Comparison of ENCODE assay signal across 9 mouse cellular contexts in the genomic region with DNA sequence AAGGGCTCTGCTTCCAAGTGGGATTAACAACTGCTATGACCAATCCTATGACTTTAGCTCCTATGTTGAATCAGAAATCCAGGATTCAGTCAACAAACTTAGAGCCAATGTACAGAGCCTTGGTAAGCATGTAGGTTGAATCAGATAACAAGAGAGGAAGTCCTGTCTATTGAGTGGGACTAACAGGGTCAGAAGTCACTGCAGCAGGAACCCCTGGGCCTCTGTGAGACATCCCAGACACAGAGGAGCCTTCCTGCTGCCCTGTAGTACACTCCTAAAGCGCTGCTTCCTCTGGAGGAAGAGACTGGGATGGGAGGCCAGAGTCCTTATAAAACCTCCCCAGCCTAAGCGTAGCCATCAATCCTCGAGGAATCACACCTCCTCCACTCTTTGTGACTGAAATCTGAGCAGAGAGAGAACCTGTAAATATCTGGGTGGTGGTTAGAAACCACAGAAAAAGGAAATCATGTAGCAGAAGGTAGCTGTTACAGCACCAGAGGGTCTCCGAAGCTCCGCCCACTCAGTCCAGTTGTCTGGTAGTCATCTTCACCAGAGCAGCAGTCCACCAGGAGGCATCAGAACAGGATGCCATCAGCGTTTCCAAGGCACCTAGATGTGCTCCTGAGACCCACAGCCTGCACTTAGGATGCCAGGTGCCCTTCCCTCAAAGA. TPM values are rescaled to one million over a fixed set of nuclear protein-coding genes. Genes with fewer than 3 reads are reported as not detected.
DNase-seq lines count a peak whose midpoint lies in the region; ATAC-seq lines count a peak whose summit lies in the region.
"Had no signal": no experiment of that assay in that cellular context is flagged by ENCODE, and none has a peak within 500 bp of the region (broad histone marks: within the 10 kb centered on the region; RNA-seq: fewer than 3 reads in every experiment).

No protein-coding gene starts in this region.

- no peak for DNase-seq in neural tube, embryonic 11.5 days (ENCODE audit: low spot score)
- no peak for DNase-seq in neural tube, embryonic 10.5 days (ENCODE audit: extremely low spot score, low spot score)
- DNase-seq in limb, embryonic 10.5 days (ENCODE audit: low spot score) = no peak
- peak; percentile 58 for DNase-seq in splenic B cell, adult 2 months (ENCODE audit: low read depth, low spot score)
- no peak for DNase-seq in ovary, postnatal 14 days (ENCODE audit: low spot score)
- no peak for DNase-seq in cerebellum, adult 11 months
- no peak for DNase-seq in spleen, adult 12 weeks (ENCODE audit: low spot score)

- H3K27me3 ChIP-seq in neural tube, embryonic 11.5 days (ENCODE audit: control insufficient read depth, insufficient read depth, low read length) = no peaks in the 10 kb centered on the region
- H3K27me3 ChIP-seq in embryonic facial prominence, embryonic 15.5 days = no peaks in the 10 kb centered on the region
- no peaks in the 10 kb centered on the region for H3K27me3 ChIP-seq in limb, embryonic 10.5 days (ENCODE audit: low read depth, poor library complexity, severe bottlenecking)
- H3K27me3 ChIP-seq in splenic B cell, adult 2 months (ENCODE audit: control insufficient read depth, insufficient read depth, low read length, poor library complexity, severe bottlenecking) = no peaks in the 10 kb centered on the region
- H3K27me3 ChIP-seq: midbrain, embryonic 12.5 days had no signal

- peaks cover 18% of the 10 kb centered on the region for H3K4me1 ChIP-seq in neural tube, embryonic 11.5 days (ENCODE audit: control insufficient read depth, insufficient read depth, low read length)
- H3K4me1 ChIP-seq in embryonic facial prominence, embryonic 15.5 days = peaks cover 59% of the 10 kb centered on the region
- peaks cover 64% of the 10 kb centered on the region for H3K4me1 ChIP-seq in limb, embryonic 10.5 days

- H3K27ac ChIP-seq in neural tube, embryonic 11.5 days (ENCODE audit: low read depth, low read length) = 0 out of 2 replicates have a peak overlapping the region, but pooled peaks have one; percentile 6
- H3K27ac ChIP-seq in embryonic facial prominence, embryonic 15.5 days (replicated peaks) = peak overlapping the region; percentile 51; the same call in 1 of the 2 replicates
- H3K27ac ChIP-seq in limb, embryonic 10.5 days = peak overlapping the region; percentile 91
- H3K27ac ChIP-seq: midbrain, embryonic 12.5 days had no signal

- no peak overlapping the region for H3K4me2 ChIP-seq in neural tube, embryonic 11.5 days (ENCODE audit: low read depth)
- H3K4me2 ChIP-seq in embryonic facial prominence, embryonic 15.5 days (replicated peaks) = no peak overlapping the region
- H3K4me2 ChIP-seq: midbrain, embryonic 12.5 days had no signal

- no peaks in the 10 kb centered on the region for H3K9me3 ChIP-seq in neural tube, embryonic 11.5 days (ENCODE audit: control insufficient read depth, low read length)
- no peaks in the 10 kb centered on the region for H3K9me3 ChIP-seq in embryonic facial prominence, embryonic 15.5 days (replicated peaks)
- no peaks in the 10 kb centered on the region for H3K9me3 ChIP-seq in limb, embryonic 10.5 days (replicated peaks)
- H3K9me3 ChIP-seq: midbrain, embryonic 12.5 days had no signal

- H3K9ac ChIP-seq in neural tube, embryonic 11.5 days (ENCODE audit: low read length) = no peak overlapping the region
- no peak overlapping the region for H3K9ac ChIP-seq in embryonic facial prominence, embryonic 15.5 days

- WGBS in neural tube, embryonic 11.5 days = 68% methylated on average over 6 of the region's 6 CpGs
- WGBS in embryonic facial prominence, embryonic 15.5 days = 55% methylated on average over 6 of the region's 6 CpGs
- 45% methylated on average over 6 of the region's 6 CpGs for WGBS in limb, embryonic 10.5 days

- no peak overlapping the region for H3K4me3 ChIP-seq in neural tube, embryonic 11.5 days (ENCODE audit: low read depth, low read length)
- H3K4me3 ChIP-seq in embryonic facial prominence, embryonic 15.5 days (replicated peaks) = no peak overlapping the region
- no peak overlapping the region for H3K4me3 ChIP-seq in limb, embryonic 10.5 days
- H3K4me3 ChIP-seq: midbrain, embryonic 12.5 days had no signal

- no peak for ATAC-seq in neural tube, embryonic 11.5 days (ENCODE audit: insufficient read depth, low FRiP score, low TSS enrichment)
- no peak for ATAC-seq in embryonic facial prominence, embryonic 15.5 days (ENCODE audit: insufficient number of reproducible peaks, low FRiP score, low TSS enrichment, low read depth)

- H3K36me3 ChIP-seq in neural tube, embryonic 11.5 days (ENCODE audit: control insufficient read depth, insufficient read depth, low read length) = no peaks in the 10 kb centered on the region
- no peaks in the 10 kb centered on the region for H3K36me3 ChIP-seq in embryonic facial prominence, embryonic 15.5 days
- H3K36me3 ChIP-seq in limb, embryonic 10.5 days = no peaks in the 10 kb centered on the region
- H3K36me3 ChIP-seq in splenic B cell, adult 2 months (ENCODE audit: control insufficient read depth, insufficient read depth, low read length, poor library complexity, severe bottlenecking) = no peaks in the 10 kb centered on the region
- H3K36me3 ChIP-seq: midbrain, embryonic 12.5 days had no signal

RNA-seq across cellular contexts. Expression of a gene that starts 11.7 kb away (rescaled TPM):
- 15.6 and 15.8 TPM in 2 replicates for polyA plus RNA-seq in neural tube, embryonic 11.5 days (2014; fragmentation: Nextera tagmentation; extraction: Ambion mirVana)
- polyA plus RNA-seq in embryonic facial prominence, embryonic 15.5 days (2015; fragmentation: Nextera tagmentation; extraction: Ambion mirVana) = 19.5 and 20.4 TPM in 2 replicates
- 17.9 and 22.6 TPM in 2 replicates for polyA plus RNA-seq in limb, embryonic 10.5 days (2016; fragmentation: Nextera tagmentation; extraction: Ambion mirVana)

RNA-seq across cellular contexts. Expression of a gene that starts 53.4 kb away (rescaled TPM):
- 11.5 and 14.5 TPM in 2 replicates for polyA plus RNA-seq in neural tube, embryonic 11.5 days (2014; fragmentation: Nextera tagmentation; extraction: Ambion mirVana)
- polyA plus RNA-seq in embryonic facial prominence, embryonic 15.5 days (2015; fragmentation: Nextera tagmentation; extraction: Ambion mirVana) = 23.2 and 25.4 TPM in 2 replicates
- 25.6 and 27.4 TPM in 2 replicates for polyA plus RNA-seq in limb, embryonic 10.5 days (2016; fragmentation: Nextera tagmentation; extraction: Ambion mirVana)

Comparison
In these comparisons a context has a peak if more than half of its experiments do, and no peak if none do; other contexts are left out.
1. H3K27ac ChIP-seq: peak in every context shown above with its lines; median percentile 91 in limb, embryonic 10.5 days; 51 in embryonic facial prominence, embryonic 15.5 days; 6 in neural tube, embryonic 11.5 days.